Mouse (Mus musculus) C2C12 (cell line): Measurements from ENCODE around the gene Anp32e.

Source experiments
- CEBPB ChIP-seq: IDR thresholded peaks from one replicate; pipeline ENCODE4 v1.6.1; 2011; ENCODE audit warnings: low read depth, mild to moderate bottlenecking, control low read depth, moderate library complexity
- CTCF ChIP-seq: IDR thresholded peaks from one replicate; pipeline ENCODE4 v1.5.1; 2011; ENCODE audit not compliant: control insufficient read depth, insufficient read depth, insufficient read length
- FOSL1 ChIP-seq: IDR thresholded peaks from one replicate; pipeline ENCODE4 v1.8.0; 2011; ENCODE audit warnings: mild to moderate bottlenecking, low read length; ENCODE audit not compliant: poor library complexity, insufficient read depth, severe bottlenecking
- MAX ChIP-seq: IDR thresholded peaks from one replicate; pipeline ENCODE4 v1.6.1; 2011; ENCODE audit warnings: mild to moderate bottlenecking, control low read depth
- MYOD1 ChIP-seq: IDR thresholded peaks from one replicate; pipeline ENCODE4 v1.6.1; 2011; ENCODE audit warnings: low read depth; ENCODE audit not compliant: control insufficient read depth, insufficient read length
- MYOG ChIP-seq: IDR thresholded peaks from one replicate; pipeline ENCODE4 v1.6.1; 2011; ENCODE audit not compliant: control insufficient read depth, insufficient read length; ENCODE audit errors: extremely low read depth
- USF1 ChIP-seq: IDR thresholded peaks from one replicate; pipeline ENCODE4 v1.6.1; 2011; ENCODE audit warnings: low read depth, mild to moderate bottlenecking, control low read depth, moderate library complexity

DNA sequence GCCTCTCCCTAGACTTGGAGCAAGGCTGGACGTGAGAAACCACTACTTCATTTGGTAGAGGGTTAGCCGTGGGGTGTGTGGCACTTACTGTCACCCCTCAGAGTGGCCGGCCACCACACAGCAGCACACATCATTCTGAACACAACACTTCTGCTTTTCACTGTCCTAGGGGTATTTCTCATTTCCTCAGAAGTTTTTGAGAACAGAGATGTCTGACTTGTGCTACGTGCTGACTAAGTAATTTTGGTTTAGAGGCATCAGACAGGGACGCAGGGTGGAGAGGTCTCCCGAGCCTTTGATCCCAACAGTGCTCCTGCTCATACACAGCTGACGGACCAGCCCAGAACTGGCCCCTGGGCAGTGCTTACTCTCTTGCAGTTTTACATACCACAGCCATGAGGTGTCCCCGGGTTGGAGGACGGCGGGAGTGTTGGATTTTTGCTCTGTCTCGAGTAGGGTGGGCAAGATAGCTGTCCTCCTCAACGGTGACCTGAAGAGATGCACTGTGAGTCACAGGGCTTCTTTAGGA lies 61.4 kb downstream of the Anp32e start:
- TF ChIP-seq CTCF (no peak), FOSL1 (no peak), CEBPB (no peak), MAX (no peak), MYOD1 (peak; percentile 13), MYOG (no peak), USF1 (no peak)
